Mouse (Mus musculus) c-Kit-positive CD71-positive TER-119-positive erythroid progenitor cells, embryonic 14.5 days (primary cell): ENCODE results near the gene F5.

ENCODE experiments used
- DNase-seq: peaks from one replicate; pipeline ENCODE4 v3.0.0-alpha.2; 2013; ENCODE audit warnings: low spot score

Gene F5

DNA sequence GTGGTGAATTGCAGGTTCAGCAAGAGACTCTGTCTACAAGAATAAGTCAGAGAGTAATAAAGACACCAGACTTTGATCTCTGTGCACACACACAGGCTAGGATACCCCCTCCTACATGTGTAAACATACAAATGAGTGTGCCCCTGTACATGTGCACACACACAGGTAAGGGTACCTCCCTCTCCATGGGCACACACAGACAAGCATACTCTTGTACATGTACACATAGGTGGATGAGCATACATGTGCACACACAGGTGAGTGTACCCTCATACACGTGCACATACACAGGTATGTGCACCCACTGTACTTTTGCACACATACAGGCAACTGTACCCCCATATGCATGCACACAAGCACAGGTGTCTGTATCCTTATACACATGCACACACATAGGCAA, 81.8 kb downstream of the F5 start:
- no peak for DNase-seq

- DNase-seq = no peak
Observed at GRCm38 (mm10) chr1:164235078-164235477, 83.4 kb downstream of the F5 start.

GRCm38 (mm10) chr1:164236078-164236477, 84.4 kb downstream of the F5 start:
- DNase-seq = no peak

DNA sequence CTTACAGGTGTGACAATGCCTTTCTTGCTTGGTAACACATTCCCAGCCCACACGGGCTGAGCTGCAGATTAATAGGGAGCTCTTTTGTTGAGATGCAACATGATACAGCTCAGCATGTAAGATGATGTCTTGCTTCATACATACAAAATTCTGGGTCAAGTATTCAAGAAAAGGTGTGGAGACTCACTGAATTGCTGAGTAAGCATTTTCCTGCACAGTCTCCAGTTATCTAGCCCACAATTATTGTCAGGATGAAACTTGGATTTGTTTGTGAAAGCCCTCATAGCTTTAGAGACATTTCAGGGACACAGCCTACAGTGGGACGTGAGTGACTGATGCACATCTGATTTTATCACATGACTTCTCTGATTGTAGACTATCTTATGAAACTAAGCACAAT, 89.9 kb downstream of the F5 start:
- no peak for DNase-seq

DNA sequence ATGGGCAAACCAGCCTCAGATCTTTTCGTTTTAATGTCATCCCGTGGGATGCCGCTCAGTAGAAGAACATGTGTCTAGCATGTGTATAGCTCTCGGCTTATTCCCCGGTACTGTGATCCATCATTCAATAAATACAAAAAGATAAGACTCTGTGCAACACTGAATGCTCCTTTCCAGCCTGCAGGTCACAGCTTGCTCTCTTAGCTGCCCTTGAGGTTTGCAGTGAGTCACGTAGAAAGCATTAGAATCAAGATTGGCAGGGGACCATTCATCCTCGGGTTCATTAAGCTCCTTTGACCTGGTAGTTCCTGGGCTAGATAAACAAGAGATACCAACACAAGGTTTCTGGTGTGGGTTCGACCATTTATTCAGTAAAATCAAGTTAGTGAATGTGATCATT, 91.2 kb downstream of the F5 start:
- no peak for DNase-seq

- DNase-seq = no peak
Observed at GRCm38 (mm10) chr1:164247442-164247841, 95.8 kb downstream of the F5 start.

DNA sequence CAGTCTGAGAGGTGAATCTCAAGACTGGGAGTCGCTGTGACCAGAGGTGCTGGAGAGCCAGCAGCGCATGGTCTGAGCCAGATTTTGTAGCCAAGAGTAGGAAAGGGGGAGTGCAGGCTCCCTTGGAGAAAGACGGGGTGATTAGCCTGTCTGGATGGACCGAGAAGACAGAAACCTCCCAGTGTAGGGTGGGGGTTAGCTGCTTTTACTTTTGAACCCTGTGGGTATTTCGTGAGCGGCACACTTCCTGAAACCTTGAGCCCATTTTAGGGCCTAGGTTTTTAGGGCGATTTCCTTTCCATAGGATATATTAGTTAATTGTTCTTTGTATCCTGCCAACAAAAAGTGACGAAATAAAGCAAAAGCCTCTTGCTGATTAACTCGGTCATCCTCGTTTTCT, 96.3 kb downstream of the F5 start:
- no peak for DNase-seq

- DNase-seq = peak; percentile 96
Observed at GRCm38 (mm10) chr1:164248465-164249331, 97.1 kb downstream of the F5 start, which contains the start of gene Slc19a2. Gene Slc19a2 (plus strand): TSS chr1:164249046.

DNA sequence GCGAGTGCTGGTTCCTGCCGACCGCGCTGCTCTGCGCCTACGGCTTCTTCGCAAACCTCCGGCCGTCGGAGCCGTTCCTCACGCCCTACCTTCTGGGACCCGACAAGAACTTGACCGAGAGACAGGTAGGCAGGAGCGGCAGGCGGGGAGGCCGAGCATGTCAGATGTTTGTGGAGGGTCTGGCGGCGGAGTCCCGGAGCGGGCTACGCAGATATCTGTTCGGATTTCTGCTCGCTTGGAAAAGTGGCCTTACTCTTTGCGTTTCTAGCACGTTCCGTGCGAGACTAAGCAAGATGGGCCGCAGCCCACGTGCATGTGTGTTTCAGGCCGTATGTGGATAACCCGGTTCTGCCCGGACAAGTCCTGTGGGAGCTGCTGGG, 97.7 kb downstream of the F5 start:
- DNase-seq = peak; percentile 47

- peak; percentile 61 for DNase-seq
Observed at GRCm38 (mm10) chr1:164250391-164251150, 98.9 kb downstream of the F5 start.

DNA sequence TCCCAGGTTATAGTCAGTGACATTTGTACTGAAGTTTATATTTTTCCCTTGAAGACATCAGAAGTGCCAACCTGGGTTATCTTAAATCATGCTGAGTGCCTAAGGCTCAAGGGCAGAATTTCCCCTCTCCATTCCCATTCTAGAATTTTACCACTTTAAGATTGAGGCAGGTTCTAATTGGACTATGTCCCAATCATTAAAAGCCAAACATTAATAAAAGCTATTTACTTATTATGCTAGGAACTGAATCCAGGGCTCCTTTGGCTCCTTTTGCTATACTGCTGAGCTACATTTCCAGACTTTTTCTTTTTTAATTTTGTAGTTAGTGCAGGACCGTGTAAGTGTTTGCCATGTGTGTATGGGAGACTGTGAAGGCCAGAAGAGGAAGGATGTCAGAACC, 99.8 kb downstream of the F5 start:
- no peak for DNase-seq

- DNase-seq = no peak
Observed at GRCm38 (mm10) chr1:164252551-164252950, 100.9 kb downstream of the F5 start.

- no peak for DNase-seq
Observed at GRCm38 (mm10) chr1:164254836-164255235, 103.2 kb downstream of the F5 start.

- DNase-seq = no peak
Observed at GRCm38 (mm10) chr1:164260171-164261028, 108.8 kb downstream of the F5 start.

DNA sequence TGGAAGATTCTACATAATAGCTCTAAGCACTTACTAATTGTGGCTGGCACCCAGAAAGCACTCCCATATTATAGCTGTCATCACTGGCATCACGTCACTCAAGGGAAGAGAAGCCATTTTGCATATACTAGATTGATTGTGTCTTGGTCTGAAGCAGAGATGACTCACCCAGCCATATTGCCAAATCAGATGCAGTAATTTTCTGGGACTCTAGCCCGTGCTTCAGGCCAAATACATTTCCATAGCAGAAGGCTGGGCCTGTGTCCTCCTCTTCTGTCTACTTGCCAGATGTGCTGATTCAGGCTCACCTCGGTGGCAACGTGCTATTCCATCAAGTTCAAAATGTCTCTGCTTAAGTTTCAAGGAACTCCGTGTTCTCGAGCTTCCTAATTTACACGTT, 109.9 kb downstream of the F5 start:
- no peak for DNase-seq
